Mouse (Mus musculus) CD4-positive, CD25-positive, alpha-beta regulatory T cell, adult 2 months (primary cell): ENCODE data around the gene Egflam.

Experiments
- DNase-seq: peaks from one replicate; pipeline ENCODE4 v3.0.0-alpha.2; 2012; ENCODE audit warnings: low read depth, low spot score

The Egflam gene

DNA sequence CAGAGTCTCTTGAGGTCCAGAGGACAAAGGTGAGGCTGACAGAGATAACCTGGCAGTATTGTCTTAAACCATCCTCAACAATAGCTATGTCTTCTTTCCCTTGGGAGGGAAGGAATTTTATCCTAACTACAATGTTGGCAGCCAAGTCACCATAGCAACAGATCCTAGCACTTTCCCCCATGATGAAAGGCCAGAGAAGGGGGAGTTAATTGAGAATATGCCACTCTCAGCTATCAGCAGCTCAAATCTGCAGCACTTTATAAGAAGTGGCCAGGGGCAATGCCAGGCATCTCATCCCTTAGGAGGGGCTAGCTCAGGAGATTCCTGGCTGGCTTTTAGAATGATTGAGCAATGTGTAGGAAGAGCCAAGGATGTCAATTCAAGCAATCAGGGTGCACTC, 105.3 kb downstream of the Egflam start:
- DNase-seq: no peak

DNA sequence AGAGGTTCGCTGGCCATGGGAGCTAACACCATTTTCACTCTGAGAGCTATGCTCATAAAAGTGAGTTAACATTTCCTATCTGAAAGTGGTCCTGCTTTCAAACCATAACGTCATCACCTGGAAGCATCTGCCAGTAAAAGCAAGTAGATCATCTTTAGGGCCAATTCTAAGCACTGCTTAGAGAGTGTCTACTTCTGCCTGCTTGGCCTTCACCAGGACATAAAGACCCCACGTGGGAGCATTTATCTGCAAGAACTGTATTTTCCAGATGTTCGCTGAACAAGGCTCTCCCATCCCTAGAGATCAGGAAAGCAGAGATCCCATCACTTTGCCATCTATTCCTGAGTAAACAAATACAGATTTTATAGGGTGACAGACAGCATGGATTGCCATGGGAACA, 108.2 kb downstream of the Egflam start:
- no peak for DNase-seq

DNA sequence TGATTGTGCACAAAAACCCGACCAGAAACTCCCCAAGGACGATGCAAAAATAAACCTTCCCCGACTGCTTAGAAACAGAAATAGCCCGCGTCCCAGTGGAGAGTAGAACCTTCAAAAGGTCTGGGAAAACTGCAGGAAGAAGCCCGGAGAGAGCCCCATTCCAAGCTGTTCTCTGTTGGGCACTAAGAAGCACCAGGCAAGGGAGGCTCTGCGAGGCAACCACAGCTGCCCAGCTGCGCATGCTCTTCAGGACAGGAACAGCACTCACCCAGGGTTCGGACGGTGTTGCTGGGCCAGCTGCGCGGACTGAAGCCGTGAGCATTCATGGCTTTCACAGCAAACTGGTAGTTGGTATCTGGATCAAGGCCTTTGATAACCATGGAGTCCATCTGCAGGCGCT, 108.7 kb downstream of the Egflam start:
- DNase-seq: no peak

- no peak for DNase-seq
Observed at GRCm38 (mm10) chr15:7288841-7289424, 109.3 kb downstream of the Egflam start.

- DNase-seq: no peak
Observed at GRCm38 (mm10) chr15:7287911-7288310, 110.3 kb downstream of the Egflam start.

GRCm38 (mm10) chr15:7281579-7281978, 116.6 kb downstream of the Egflam start:
- no peak for DNase-seq

DNA sequence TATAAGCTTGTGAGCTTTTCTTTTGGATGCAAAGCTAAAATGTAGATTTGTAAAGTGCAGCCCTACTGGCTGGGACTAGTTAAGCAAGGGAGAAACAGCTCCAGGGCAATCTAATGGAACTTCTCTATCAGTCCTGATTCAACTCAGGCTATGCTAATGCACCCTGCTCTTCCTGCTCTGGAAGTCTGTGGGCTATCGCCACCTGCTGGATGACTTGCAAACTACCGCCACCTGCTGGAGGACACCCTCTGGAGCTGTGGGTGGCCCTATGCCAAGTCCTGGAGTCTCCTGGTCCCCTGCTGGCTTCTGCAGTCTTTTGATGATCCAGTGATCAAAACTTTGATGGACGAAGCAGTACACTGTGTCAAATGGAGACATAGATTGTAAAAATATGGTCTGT, 134.4 kb downstream of the Egflam start:
- DNase-seq: peak; percentile 58

DNA sequence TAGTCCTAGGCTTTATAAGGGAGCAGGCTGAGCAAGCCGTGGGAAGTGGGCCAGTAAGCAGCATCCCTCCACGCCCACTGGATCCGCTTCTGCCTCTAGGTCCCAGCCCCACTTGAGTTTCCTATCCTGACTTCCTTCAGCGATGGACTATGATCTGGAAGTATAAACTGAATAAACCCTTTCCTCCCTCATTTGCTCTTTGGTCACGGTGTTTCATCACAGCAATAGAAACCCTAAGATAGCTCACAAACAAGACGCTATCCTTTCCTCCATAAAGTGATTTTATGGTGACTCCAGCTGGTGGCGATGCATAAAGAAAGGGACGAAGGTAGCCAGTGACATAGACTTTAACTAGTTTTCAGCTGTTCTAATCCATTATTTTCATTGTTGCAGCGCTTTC, 134.9 kb downstream of the Egflam start:
- no peak for DNase-seq

DNA sequence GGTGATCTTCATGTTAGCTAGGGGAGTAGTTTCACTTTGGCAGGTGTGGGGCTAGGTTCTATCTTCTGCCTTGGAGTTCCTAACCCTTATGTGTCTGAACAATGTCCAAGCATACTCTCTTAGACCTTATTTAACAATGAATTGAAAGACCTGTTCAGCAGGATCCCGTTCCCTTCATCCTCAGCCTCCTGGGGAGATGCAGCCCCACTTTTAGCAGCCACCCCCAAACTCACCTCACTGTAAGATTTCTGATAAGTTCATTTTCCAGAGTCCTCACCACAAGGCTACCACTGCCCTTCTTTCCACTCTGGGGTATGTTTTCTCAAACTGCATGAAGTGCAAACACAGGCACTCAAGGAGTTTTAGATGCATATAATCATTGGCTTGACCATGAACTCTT, 136.8 kb downstream of the Egflam start:
- DNase-seq: no peak

DNA sequence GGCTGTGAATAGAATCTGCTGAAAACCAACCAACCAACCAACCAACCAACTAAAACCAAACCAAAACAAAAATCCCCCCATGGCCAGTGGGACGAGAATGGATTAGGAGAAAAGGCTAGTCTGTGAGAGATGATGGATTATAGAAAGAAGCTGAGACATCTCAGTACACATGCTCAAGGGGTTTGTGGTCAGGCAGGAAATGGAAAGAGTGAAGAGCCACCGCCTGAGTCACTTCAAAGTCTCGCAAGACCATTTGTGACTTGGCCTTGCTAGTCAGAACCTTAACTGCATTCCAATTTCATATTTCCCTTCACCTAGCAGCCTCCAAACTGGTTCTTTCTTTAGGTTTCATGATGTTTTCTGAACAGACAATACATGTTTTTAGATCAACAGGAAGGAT, 141.6 kb downstream of the Egflam start:
- no peak for DNase-seq

- no peak for DNase-seq
Observed at GRCm38 (mm10) chr15:7253326-7253725, 144.9 kb downstream of the Egflam start.

DNA sequence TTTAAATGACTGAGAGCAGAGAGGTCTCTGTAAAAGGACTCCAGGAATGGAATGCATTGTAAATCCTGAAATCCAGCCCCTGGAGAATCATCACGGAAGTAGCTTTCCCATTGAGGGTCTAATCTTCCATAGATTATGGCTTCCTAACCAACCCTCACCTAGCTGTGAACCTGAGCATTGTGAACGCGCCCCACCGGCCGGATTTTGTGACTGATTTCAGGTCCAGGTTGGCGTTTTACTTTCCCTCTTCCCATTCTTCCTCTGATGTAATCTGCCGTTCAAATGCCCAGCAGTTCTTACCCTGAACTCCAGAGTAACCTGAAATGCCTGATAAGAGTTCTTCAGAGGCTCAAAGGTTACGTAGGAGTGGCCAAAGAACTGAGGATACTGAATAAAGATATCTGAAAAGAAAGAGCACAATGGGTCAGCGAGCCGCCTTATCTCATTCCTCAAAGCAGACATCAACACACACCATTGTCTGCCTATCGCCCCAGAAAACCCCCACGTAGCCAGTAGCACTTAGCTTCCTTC, 146.0 kb downstream of the Egflam start:
- no peak for DNase-seq

DNA sequence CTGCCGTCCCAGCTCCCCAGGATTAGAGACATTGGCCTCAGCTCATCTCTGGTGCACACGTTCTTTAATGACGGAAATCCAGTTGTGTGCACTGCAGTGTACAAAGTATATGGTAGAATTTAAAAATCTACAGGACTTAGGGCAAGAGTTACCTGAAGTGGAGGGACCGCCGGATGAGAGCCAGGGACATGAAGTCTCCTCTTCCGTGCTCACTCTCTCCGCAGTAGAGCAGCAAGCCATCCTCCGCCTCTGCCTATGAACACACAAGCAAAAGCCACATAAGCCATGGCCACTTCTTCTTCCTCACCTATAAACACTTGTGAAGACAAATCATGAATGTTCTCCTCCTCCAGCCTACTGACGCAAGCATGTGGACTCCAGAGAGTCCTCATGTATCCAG, 147.2 kb downstream of the Egflam start:
- DNase-seq: no peak

DNA sequence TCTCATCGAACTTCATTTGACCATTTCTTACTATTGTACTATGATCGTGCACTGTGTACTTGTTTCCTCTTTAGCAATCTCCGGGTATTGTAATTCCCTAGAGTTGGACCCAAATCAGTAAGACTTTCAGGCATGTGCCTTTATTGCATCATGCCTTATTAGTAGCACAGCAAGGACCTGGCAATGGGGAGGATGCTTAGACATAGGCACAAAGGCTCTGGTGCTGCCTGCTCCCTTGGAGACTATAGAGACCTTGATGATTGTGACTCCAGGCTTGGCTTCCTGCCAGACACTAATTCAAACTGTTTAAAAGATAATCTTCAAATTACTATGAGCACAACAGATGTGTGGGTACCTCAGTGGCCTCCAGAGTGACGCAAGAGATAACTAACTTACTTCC, 149.0 kb downstream of the Egflam start:
- no peak for DNase-seq

- DNase-seq: no peak
Observed at GRCm38 (mm10) chr15:7247321-7247720, 150.9 kb downstream of the Egflam start.

GRCm38 (mm10) chr15:7242161-7242850, 155.9 kb downstream of the Egflam start:
- DNase-seq: no peak

DNA sequence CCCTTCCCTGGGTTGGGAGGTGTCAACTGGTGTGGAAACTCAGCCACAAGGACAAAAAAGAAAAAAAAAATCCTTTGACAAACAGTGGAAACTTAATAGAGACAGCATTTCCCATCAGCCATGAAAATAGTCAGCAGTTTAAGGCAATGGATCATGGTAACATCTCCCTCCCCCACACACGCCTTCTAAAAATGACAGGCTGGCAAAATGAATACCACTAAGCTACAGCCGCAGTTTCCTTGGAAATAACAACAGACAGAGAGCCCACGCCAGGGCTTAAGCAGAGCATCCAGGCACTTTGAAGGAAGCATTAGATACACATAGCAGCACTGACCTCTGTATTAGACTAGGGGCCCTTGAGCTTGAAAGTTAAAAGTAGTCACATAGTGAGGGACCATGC, 157.2 kb downstream of the Egflam start:
- no peak for DNase-seq

GRCm38 (mm10) chr15:7239904-7240303, 158.3 kb downstream of the Egflam start:
- DNase-seq: no peak

- DNase-seq: no peak
Observed at GRCm38 (mm10) chr15:7233393-7234090, 164.7 kb downstream of the Egflam start.

GRCm38 (mm10) chr15:7226225-7226624, 172.0 kb downstream of the Egflam start:
- DNase-seq: peak; percentile 68

DNA sequence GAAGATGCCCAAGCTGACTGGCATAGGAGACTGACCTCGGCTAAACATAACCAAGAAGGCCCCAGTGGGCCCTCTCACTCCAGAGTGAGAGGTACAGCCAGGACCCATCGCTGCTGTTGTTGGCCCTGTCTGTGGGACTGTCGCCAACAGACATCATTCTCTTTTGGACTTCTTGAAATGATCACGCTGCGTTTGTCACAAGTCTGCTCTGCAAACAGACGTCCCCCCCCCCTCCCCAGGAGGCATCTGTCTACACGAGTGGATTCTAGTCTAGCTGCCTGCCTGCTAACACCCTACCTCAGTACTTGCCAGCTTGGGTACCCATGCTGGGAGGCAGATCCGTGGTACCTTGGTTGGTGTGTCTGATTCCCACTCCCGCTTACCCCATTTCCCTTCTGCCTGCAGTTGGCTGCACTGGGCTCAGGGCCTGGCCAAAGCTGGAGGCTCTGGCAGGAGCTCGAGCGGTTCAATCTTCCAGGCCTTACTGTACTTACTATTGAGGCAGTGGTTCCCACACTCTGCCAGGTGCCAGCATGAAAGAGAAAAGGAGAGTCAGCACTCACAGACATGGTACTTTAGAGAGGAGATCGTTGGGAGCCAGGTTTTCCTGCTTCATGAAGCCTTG, 173.9 kb downstream of the Egflam start:
- no peak for DNase-seq

DNA sequence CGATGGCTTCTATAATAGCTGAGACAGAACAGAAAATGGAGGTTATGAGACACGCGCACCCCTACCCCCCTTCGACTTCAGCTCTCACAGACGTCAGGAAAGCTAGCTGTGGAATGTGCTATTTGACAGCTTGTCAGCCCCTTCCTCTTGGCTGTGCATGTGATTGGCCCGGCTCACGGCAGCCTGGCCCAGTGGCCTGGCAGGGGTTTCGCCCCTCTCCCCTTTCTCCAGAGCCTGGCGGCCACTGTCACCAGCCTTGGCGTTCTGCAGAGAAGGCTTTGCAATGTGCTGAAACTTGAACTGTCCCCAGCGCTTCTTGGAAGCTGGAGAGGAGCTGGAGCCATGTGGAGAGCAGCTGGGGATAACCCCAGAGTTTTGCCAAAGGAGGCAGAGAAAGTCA, 175.4 kb downstream of the Egflam start:
- no peak for DNase-seq

DNA sequence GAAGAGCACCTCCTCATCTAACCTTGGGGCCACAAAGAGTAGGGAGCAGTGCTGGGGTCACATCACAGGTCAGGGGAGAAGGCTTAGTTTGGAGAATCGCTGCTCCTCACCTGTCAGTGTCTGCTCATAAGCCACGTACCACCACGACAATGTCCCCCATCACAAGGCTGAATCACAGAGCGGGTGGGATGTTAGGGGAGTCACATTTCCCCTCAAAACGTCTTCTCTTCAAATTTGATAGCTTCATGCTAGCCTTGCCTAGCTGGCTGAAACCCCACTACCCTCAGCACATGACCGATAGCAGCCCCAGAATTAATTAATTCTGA, 181.0 kb downstream of the Egflam start:
- no peak for DNase-seq
